Mouse (Mus musculus) limb, embryonic 10.5 days (tissue): ENCODE data around the gene Baz2b. TPM values are rescaled to one million over a fixed set of nuclear protein-coding genes. Genes with fewer than 3 reads are reported as not detected.

Experiments used
- DNase-seq: peaks from one replicate; pipeline ENCODE4 v3.0.0-alpha.2; 2017; ENCODE audit warnings: low spot score
- H3K27ac ChIP-seq: fragments of 300-500 bp; sonication (generic); 2 replicates; pipeline ENCODE4 v1.5.1; 2016; ENCODE audit warnings: mild to moderate bottlenecking
- H3K27me3 ChIP-seq: fragments of 300-500 bp; sonication (generic); 2 replicates; pipeline ENCODE4 v1.6.1; 2016; ENCODE audit warnings: low read depth, mild to moderate bottlenecking; ENCODE audit not compliant: poor library complexity, severe bottlenecking
- H3K36me3 ChIP-seq: fragments of 300-500 bp; sonication (generic); 2 replicates; pipeline ENCODE4 v1.6.1; 2016; ENCODE audit warnings: mild to moderate bottlenecking, moderate library complexity
- H3K4me1 ChIP-seq: fragments of 300-500 bp; sonication (generic); 2 replicates; pipeline ENCODE4 v1.6.1; 2016
- H3K4me3 ChIP-seq: fragments of 300-500 bp; sonication (generic); 2 replicates; pipeline ENCODE4 v1.5.1; 2016; ENCODE audit warnings: mild to moderate bottlenecking, moderate library complexity
- H3K9me3 ChIP-seq: fragments of 300-500 bp; sonication (generic); replicated peaks from 2 replicates; pipeline ENCODE4 v1.6.1; 2016; ENCODE audit warnings: mild to moderate bottlenecking
- WGBS: fragments of 180-500 bp; shearing (Covaris S2); methylation state at CpG from one replicate; pipeline ENCODE4 v1.1.7; 2016; 5-methylcytosine and 5-hydroxymethylcytosine counted together
- polyA plus RNA-seq: library from polyadenylated mRNA; unstranded; fragments of >200 nt; fragmentation: Nextera tagmentation; extraction: Ambion mirVana; gene quantifications from 2 replicates; pipeline ENCODE4 v1.2.1, GENCODE M21; 2016

Gene Baz2b
- 45.0 and 58.8 TPM in 2 replicates for polyA plus RNA-seq

DNA sequence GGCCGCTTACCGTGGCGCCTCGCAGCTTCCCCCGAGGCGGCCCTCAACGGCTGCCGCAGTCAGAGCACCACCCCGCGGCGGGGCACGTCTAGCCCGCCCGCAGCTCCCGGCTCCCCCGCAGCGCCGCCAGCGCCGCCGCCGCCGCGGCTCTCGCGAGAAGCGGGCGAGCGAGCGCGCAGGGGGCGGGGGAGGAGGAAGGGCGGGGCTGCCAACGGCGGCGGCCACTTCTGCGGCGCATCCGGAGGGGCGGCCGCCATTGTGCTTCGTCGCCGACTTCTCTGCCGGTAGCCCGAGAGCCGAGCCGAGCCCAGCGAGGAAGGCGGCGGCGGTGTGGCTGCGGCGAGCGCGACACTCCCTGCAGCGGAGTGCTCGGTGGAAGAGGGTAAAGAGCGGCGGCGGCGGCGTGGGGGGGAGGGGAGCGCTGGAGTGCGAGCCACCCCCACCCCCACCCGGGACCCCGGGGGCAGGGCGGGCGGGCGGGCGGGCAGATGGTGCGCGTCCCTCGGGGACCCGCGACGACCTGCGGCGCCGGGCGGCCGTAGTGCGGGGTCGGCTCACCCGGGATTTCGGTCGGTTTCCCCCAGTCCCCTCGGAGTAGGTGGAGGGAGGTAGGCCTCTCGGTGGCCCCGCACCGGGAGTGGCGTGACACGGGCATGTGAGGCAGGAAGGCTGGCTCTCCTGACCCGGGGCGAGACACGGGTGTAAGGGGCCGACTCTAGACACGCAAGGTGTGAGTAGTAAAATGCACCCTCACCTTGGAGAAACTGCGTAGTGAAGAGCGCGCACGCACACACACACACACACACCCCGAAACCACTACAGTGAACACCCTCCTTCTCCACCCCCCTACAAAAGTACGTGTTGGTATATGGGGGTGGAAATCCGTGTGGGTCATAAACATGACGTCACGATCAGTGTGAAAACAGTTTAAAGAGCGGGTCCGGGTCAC, at the start of gene Baz2b, which contains the start of gene March7:
Gene Baz2b (minus strand): TSS at position 137 of the 949 bp plus-strand sequence.
Gene March7 (plus strand): TSS at position 185 of the 949 bp plus-strand sequence.
- WGBS: 2% methylated on average over 98 of the region's 109 CpGs
- Histone ChIP-seq H3K27me3 (no peaks in the 10 kb centered on the region), H3K4me3 (peak within 1 kb of the TSS; percentile 99), H3K9me3 (no peaks in the 10 kb centered on the region), H3K36me3 (peaks cover 44% of the 10 kb centered on the region), H3K4me1 (peaks cover 23% of the 10 kb centered on the region), H3K27ac (peak within 1 kb of the TSS; percentile 99)
- peak; percentile 91 for DNase-seq

GRCm38 (mm10) chr2:60259186-60259585, 49.5 kb upstream of the Baz2b start:
- H3K36me3 ChIP-seq: peaks cover 43% of the 10 kb centered on the region
- WGBS: 94% methylated on average over 5 of the region's 5 CpGs
- H3K27me3 ChIP-seq: no peaks in the 10 kb centered on the region
- H3K27ac ChIP-seq: no peak overlapping the region
- H3K4me1 ChIP-seq: no peaks in the 10 kb centered on the region
- DNase-seq: no peak
- H3K4me3 ChIP-seq: no peak overlapping the region
- no peaks in the 10 kb centered on the region for H3K9me3 ChIP-seq

- WGBS: 84% methylated on average over 2 of the region's 2 CpGs
- Histone ChIP-seq H3K4me1 (no peaks in the 10 kb centered on the region), H3K4me3 (no peak overlapping the region), H3K27ac (no peak overlapping the region), H3K36me3 (peaks cover 57% of the 10 kb centered on the region), H3K27me3 (no peaks in the 10 kb centered on the region), H3K9me3 (no peaks in the 10 kb centered on the region)
- DNase-seq: no peak
Observed at GRCm38 (mm10) chr2:60256751-60257150, 47.1 kb upstream of the Baz2b start.

DNA sequence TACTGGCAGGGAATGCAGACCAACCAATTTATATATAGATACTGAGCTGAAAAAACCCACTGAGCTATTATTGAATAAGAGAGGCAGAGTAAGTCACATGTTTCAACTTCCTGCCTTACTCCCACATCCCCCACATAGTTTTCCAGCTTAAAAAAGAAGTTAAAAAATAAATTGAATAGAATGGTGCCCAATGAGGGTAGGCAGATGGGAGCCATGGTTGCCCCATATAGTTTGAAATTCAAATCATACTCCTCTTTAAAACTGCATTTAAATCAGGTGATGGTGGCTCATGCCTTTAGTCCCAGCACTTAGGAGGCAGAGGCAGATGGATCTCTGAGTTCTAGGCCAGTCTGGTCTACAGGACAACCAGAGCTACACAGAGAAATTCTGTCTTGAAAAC, 43.9 kb upstream of the Baz2b start:
- Histone ChIP-seq H3K4me1 (no peaks in the 10 kb centered on the region), H3K27me3 (no peaks in the 10 kb centered on the region)

DNA sequence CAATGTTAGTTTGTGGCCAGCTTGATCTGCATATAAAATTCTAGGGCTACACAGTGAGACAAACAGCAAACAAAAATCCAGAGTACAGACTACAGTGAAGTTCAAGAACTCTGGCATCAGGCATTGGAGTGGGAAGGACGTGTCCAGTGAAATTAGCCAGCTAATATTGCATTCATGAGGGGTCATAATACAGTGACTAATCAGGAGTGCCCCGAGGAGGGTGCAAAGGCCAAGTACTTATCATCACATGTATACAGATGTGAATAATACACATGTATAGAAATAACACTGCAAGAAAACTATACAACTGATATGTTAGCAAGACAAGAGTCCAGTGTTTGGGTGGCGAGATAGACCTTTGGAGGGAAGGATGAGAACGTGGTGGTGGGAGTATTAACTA, 43.1 kb upstream of the Baz2b start:
- no peak for DNase-seq
- Histone ChIP-seq H3K27me3 (no peaks in the 10 kb centered on the region), H3K4me3 (no peak overlapping the region), H3K4me1 (no peaks in the 10 kb centered on the region), H3K27ac (no peak overlapping the region), H3K36me3 (peaks cover 70% of the 10 kb centered on the region), H3K9me3 (no peaks in the 10 kb centered on the region)
- 89% methylated on average over 4 of the region's 4 CpGs for WGBS

More for the DNA sequence above, 43.9 kb upstream of the Baz2b start:
- no peak for DNase-seq
- no peak overlapping the region for H3K4me3 ChIP-seq
- no peaks in the 10 kb centered on the region for H3K9me3 ChIP-seq
- H3K27ac ChIP-seq: no peak overlapping the region
- H3K36me3 ChIP-seq: peaks cover 73% of the 10 kb centered on the region

DNA sequence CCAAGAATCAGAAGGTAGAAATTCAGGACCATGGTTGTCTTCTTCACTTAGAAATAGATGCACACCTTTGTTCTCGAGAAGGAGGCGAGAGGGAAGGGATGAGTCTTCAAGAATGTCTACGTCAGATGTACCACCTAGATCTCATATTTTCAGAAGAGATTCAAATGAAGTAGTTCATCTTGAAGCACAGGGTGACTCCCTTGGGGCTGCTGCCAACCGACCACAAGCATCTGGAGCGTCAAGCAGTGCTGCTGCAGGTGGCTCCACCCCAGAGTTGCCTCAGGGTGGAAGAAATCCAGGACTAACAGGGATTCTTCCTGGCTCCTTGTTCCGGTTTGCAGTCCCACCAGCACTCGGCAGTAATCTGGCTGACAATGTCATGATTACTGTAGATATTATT, 24.9 kb upstream of the Baz2b start:
- no peak for DNase-seq
- no peak overlapping the region for H3K27ac ChIP-seq
- 90% methylated on average over 7 of the region's 7 CpGs for WGBS
- H3K36me3 ChIP-seq: peaks cover 97% of the 10 kb centered on the region
- H3K4me3 ChIP-seq: no peak overlapping the region
- H3K27me3 ChIP-seq: no peaks in the 10 kb centered on the region
- no peaks in the 10 kb centered on the region for H3K4me1 ChIP-seq
- H3K9me3 ChIP-seq: no peaks in the 10 kb centered on the region

- H3K4me3 ChIP-seq: no peak overlapping the region
- no peaks in the 10 kb centered on the region for H3K9me3 ChIP-seq
- DNase-seq: no peak
- 80% methylated on average over 2 of the region's 2 CpGs for WGBS
- H3K36me3 ChIP-seq: peaks cover 92% of the 10 kb centered on the region
- H3K4me1 ChIP-seq: no peaks in the 10 kb centered on the region
- H3K27me3 ChIP-seq: no peaks in the 10 kb centered on the region
- no peak overlapping the region for H3K27ac ChIP-seq
Observed at GRCm38 (mm10) chr2:60233147-60233546, 23.5 kb upstream of the Baz2b start.

- DNase-seq: no peak
- WGBS: 96% methylated on average over 2 of the region's 2 CpGs
- no peaks in the 10 kb centered on the region for H3K9me3 ChIP-seq
- H3K36me3 ChIP-seq: peaks cover 75% of the 10 kb centered on the region
- H3K4me1 ChIP-seq: no peaks in the 10 kb centered on the region
- H3K27ac ChIP-seq: no peak overlapping the region
- no peak overlapping the region for H3K4me3 ChIP-seq
- H3K27me3 ChIP-seq: no peaks in the 10 kb centered on the region
Observed at GRCm38 (mm10) chr2:60230361-60230760, 20.7 kb upstream of the Baz2b start.

DNA sequence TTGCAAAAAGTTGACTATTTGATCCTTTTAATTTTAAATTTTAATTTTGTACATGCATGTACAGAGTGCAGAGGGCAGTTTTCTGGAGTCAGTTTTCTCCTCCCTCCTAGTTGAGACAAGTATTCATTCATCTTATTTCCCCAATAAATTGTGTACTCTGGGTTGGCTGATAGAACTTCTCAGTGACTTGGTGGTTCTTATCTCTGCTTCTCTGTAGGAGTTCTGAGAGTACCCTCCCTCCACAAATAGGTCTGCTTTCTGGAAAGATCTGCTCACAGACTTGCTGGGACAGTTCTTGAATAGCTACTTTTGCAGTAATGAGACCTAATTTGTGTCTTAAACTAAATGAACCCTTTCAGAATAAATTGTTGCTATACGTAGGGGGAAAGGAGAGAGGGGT, 18.8 kb upstream of the Baz2b start:
- peaks cover 56% of the 10 kb centered on the region for H3K36me3 ChIP-seq
- 93% methylated on average over 1 of the region's 1 CpGs for WGBS

GRCm38 (mm10) chr2:60223489-60223888, 13.8 kb upstream of the Baz2b start:
- peaks cover 36% of the 10 kb centered on the region for H3K36me3 ChIP-seq
- H3K27me3 ChIP-seq: no peaks in the 10 kb centered on the region
- no peak for DNase-seq
- no peak overlapping the region for H3K4me3 ChIP-seq
- H3K4me1 ChIP-seq: no peaks in the 10 kb centered on the region
- H3K27ac ChIP-seq: no peak overlapping the region
- WGBS: 92% methylated on average over 1 of the region's 1 CpGs
- no peaks in the 10 kb centered on the region for H3K9me3 ChIP-seq

More for the DNA sequence above, 18.8 kb upstream of the Baz2b start:
- H3K27me3 ChIP-seq: no peaks in the 10 kb centered on the region
- no peak for DNase-seq
- H3K9me3 ChIP-seq: no peaks in the 10 kb centered on the region
- no peak overlapping the region for H3K27ac ChIP-seq
- no peak overlapping the region for H3K4me3 ChIP-seq
- no peaks in the 10 kb centered on the region for H3K4me1 ChIP-seq

- Histone ChIP-seq H3K9me3 (no peaks in the 10 kb centered on the region), H3K4me3 (no peak overlapping the region), H3K27me3 (no peaks in the 10 kb centered on the region), H3K27ac (no peak overlapping the region), H3K4me1 (no peaks in the 10 kb centered on the region), H3K36me3 (peaks cover 44% of the 10 kb centered on the region)
- no peak for DNase-seq
- WGBS: 95% methylated on average over 2 of the region's 2 CpGs
Observed at GRCm38 (mm10) chr2:60221954-60222353, 12.3 kb upstream of the Baz2b start.

DNA sequence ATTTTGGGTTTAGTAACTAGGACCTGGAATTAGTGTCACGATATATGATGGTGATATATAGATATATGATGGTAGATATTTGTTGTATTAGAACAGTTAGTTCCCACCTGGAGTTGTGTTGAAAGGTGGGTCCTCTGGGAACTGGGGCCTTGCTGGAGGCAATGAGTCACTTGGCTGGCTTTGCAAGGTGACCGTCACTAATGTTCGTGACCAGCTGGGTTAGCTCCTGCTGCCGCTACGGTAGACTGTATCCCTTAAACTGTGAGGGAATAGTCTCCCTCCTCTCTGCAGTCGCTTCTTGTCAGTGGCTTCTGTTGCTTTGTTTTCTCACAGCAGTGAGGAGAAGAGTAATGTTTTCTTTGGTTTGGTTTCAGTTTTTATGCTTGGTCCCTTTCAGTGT, 11.6 kb upstream of the Baz2b start:
- Histone ChIP-seq H3K27me3 (no peaks in the 10 kb centered on the region), H3K36me3 (peaks cover 50% of the 10 kb centered on the region), H3K27ac (no peak overlapping the region), H3K4me1 (no peaks in the 10 kb centered on the region), H3K9me3 (no peaks in the 10 kb centered on the region), H3K4me3 (no peak overlapping the region)
- DNase-seq: no peak
- 70% methylated on average over 6 of the region's 6 CpGs for WGBS

DNA sequence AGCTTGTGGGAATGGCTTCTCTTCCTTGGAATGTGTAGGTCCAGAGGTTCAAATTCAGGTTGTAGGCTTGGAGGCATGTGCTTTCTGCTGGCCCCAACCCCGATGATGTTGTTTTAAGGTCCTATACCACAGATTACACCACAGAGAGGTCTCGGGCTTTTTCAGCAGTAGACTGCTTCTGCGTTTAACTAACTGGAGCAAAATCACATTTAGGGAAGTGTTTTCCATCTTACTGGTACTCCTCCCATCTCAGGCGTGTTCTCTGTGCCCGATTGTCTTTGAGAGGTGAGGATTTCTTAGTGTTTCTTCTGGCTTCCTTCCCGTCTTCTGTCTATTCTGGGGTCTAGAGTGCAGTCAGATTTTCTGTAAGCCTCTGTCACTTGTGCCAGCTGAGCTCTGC, 8.0 kb upstream of the Baz2b start:
- Histone ChIP-seq H3K36me3 (peaks cover 69% of the 10 kb centered on the region), H3K27ac (no peak overlapping the region)
- 91% methylated on average over 6 of the region's 6 CpGs for WGBS

More for the DNA sequence above, 8.0 kb upstream of the Baz2b start:
- Histone ChIP-seq H3K4me1 (no peaks in the 10 kb centered on the region), H3K9me3 (no peaks in the 10 kb centered on the region), H3K27me3 (no peaks in the 10 kb centered on the region), H3K4me3 (no peak overlapping the region)
- no peak for DNase-seq
